Mouse (Mus musculus) left cerebral cortex, adult 2 months (tissue): ENCODE measurements around the gene Acp2. TPM values are rescaled to one million over a fixed set of nuclear protein-coding genes. Genes with fewer than 3 reads are reported as not detected.
A peak's percentile ranks its signal among the peaks of the same experiment; 100 is the strongest.

Experiments used
- DNase-seq, 2 experiments: peaks; one replicate each; pipeline ENCODE4 v3.0.0; 2021 to 2022; ENCODE audit warnings: low spot score in 2 of 2, mixed read lengths in 1 of 2; ENCODE audit errors: extremely low spot score in 1 of 2
- H3K27ac ChIP-seq: fragments of 200-600 bp; 2 replicates; pipeline ENCODE4 v1.8.1; 2022
- H3K4me3 ChIP-seq: fragments of 200-600 bp; 2 replicates; pipeline ENCODE4 v1.8.1; 2022
- CTCF ChIP-seq: fragments of 200-600 bp; IDR thresholded peaks from 2 replicates; pipeline ENCODE4 v1.8.1; 2022; ENCODE audit warnings: antibody characterized with exemption, mild to moderate bottlenecking, moderate library complexity
- intact Hi-C: fragments of 180-260 bp; cut with DNase I; formaldehyde crosslinking; loops from one replicate; pipeline ENCODE4 v1.15.1; 2025
- long read RNA-seq, 2 experiments: library from polyadenylated mRNA; stranded (forward); transcript quantifications; one replicate each; pipeline ENCODE4 v2.0.0; 2021; ENCODE audit warnings: borderline mapping rate in 2 of 2
- total RNA-seq, 2 experiments: library from RNA; stranded (reverse); gene quantifications; 2 replicates each; pipeline ENCODE4 v1.2.3; 2021

Acp2 gene
- 10 to 100 TPM; 42.4 to 44.5 TPM for total RNA-seq
- long read RNA-seq, experiment 1, full-length matches to known transcripts = 41 of 46 reads
- long read RNA-seq, experiment 1, partial matches to known transcripts = 4 of 46 reads
- long read RNA-seq, experiment 1, other reads (novel, unspliced or antisense) = 1 of 46 reads
- long read RNA-seq, experiment 2, full-length matches to known transcripts = 24 of 36 reads
- long read RNA-seq, experiment 2, partial matches to known transcripts = 11 of 36 reads
- long read RNA-seq, experiment 2, other reads (novel, unspliced or antisense) = 1 of 36 reads

GRCm38 (mm10) chr2:91202222-91202971 is at the start of gene Acp2, which contains the start of gene Nr1h3:
Gene Acp2, plus strand, starts transcription at chr2:91202885.
Gene Nr1h3, minus strand, starts transcription at chr2:91202834.
- TF ChIP-seq CTCF = no peak; the same call in 1 of the 2 replicates
- Histone ChIP-seq H3K27ac (peak within 1 kb of the TSS; percentile 96), H3K4me3 (peak within 1 kb of the TSS; percentile 74)
- intact Hi-C loops = loop anchor here (1.0 to 2.0 kb wide), 3 partner anchors 20 to 132 kb away; partner anchors contain the start of genes Ddb2 and Slc39a13
- DNase-seq = peak; percentile 94 to 98

- intact Hi-C loops = no loop called here
- H3K4me3 ChIP-seq = no peak overlapping the region
- no peak for DNase-seq
- no peak overlapping the region for H3K27ac ChIP-seq
- no peak for TF ChIP-seq CTCF
Measured at GRCm38 (mm10) chr2:91152885-91153377, 49.8 kb upstream of the Acp2 start.

DNA sequence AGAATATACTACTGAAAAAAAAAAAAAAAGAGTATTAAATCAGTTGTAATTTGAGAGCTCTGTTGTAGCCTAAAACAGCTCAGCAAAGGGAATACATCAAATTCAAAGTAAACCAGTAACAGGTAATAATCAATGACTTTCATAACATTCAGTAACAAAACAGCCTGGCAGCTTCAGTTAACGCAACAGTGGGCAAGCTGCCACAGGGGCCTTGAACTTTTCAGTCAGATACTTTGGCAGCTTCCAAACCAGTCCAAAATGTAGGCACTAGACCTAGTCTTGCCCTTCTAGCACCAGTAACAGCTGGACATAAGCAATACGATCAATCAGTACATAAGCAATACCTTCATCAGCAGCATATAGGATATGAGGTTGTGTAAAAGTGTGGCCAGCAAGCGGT is 48.6 kb upstream of the Acp2 start:
- intact Hi-C loops = no loop called here
- H3K27ac ChIP-seq = no peak overlapping the region
- no peak for DNase-seq
- no peak for TF ChIP-seq CTCF
- H3K4me3 ChIP-seq = no peak overlapping the region

- intact Hi-C loops = loop anchor here (2.0 kb wide), 1 partner anchor 14 kb away; no protein-coding TSS in a partner anchor
- H3K4me3 ChIP-seq = no peak overlapping the region
- no peak for DNase-seq
- TF ChIP-seq CTCF = no peak
- H3K27ac ChIP-seq = no peak overlapping the region
Measured at GRCm38 (mm10) chr2:91157002-91157752, 45.5 kb upstream of the Acp2 start.

- DNase-seq = no peak
- Histone ChIP-seq H3K27ac (no peak overlapping the region), H3K4me3 (no peak overlapping the region)
- no peak for TF ChIP-seq CTCF
- intact Hi-C loops = no loop called here
Measured at GRCm38 (mm10) chr2:91160591-91160990, 42.1 kb upstream of the Acp2 start.

GRCm38 (mm10) chr2:91162952-91163351 is 39.7 kb upstream of the Acp2 start:
- intact Hi-C loops = no loop called here
- TF ChIP-seq CTCF = no peak
- DNase-seq = no peak
- Histone ChIP-seq H3K27ac (no peak overlapping the region), H3K4me3 (no peak overlapping the region)

GRCm38 (mm10) chr2:91163532-91163931 is 39.2 kb upstream of the Acp2 start:
- no peak for TF ChIP-seq CTCF
- no peak overlapping the region for H3K4me3 ChIP-seq
- intact Hi-C loops = no loop called here
- no peak for DNase-seq
- H3K27ac ChIP-seq = no peak overlapping the region

DNA sequence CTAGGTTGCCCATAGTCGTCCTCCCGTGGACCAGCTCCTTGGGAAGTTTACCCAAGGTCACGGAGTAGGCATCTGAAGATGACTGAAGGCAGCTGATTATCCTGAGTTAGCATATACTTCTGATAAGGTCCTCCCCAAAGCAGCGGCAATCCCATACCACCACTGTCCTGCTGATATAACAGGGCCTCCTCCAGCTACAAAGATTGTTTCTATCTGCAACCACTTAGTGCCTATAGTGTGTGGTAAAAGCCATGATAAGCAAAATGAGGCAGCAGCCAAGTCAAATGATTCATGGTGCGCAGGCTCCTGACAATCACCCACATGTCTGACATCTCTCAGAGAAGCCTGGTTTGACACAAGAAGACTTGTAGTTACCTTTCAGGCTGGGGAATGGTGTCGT is 37.7 kb upstream of the Acp2 start:
- intact Hi-C loops = no loop called here
- TF ChIP-seq CTCF = no peak
- Histone ChIP-seq H3K4me3 (no peak overlapping the region), H3K27ac (no peak overlapping the region)
- DNase-seq = no peak

- Histone ChIP-seq H3K4me3 (no peak overlapping the region), H3K27ac (no peak overlapping the region)
- TF ChIP-seq CTCF = no peak
- intact Hi-C loops = no loop called here
- DNase-seq = no peak
Measured at GRCm38 (mm10) chr2:91167629-91168028, 35.1 kb upstream of the Acp2 start.

DNA sequence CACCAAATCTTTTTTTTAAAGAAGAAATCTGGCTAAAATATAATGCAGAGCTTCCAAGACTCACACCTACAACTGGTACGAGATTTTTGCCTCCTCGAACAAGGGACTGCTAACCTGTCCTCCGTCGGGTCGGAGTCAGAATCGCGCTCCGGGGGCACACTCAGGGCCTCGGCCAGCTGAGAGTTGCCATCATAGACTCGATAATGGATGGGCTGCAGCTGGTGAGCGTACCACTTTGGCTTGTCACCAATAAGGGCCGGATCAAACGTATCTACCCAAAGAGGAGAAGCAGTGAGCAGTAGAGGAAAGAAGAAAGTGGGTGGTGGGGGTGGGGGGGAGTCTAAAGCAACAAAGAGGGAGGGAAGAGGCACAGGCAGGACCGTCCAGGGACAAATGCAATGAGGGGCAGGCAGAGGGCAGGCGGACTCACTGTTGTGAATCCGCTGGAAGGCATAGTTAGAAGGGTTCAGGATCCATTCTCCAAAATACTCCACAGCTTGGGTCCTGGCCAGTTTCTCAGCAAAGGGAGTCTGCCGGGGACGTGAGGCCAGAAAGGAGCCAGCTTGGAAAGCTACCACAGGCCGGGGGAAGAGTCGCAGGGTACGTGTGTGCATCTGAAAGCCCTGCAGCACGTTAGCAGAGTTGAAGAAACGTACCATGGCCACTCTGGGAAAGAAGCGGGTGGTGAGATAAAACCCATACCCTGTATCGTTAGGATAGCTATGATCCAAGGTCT is 32.9 kb upstream of the Acp2 start:
- no peak overlapping the region for H3K4me3 ChIP-seq
- intact Hi-C loops = loop anchor here (2.0 kb wide), 1 partner anchor 13 kb away; no protein-coding TSS in a partner anchor
- H3K27ac ChIP-seq = no peak overlapping the region
- no peak for DNase-seq
- no peak for TF ChIP-seq CTCF

GRCm38 (mm10) chr2:91175490-91175889 is 27.2 kb upstream of the Acp2 start:
- no peak for DNase-seq
- Histone ChIP-seq H3K27ac (no peak overlapping the region), H3K4me3 (no peak overlapping the region)
- TF ChIP-seq CTCF = no peak
- intact Hi-C loops = no loop called here
